Mouse (Mus musculus) stomach, embryonic 16.5 days (tissue): ENCODE measurements around the gene Egfl8. TPM values are rescaled to one million over a fixed set of nuclear protein-coding genes. Genes with fewer than 3 reads are reported as not detected.
A peak's percentile ranks its signal among the peaks of the same experiment; 100 is the strongest.

Experiments used
- ATAC-seq: fragments of 200-750 bp; cut with Nextera tagmentation; 2 replicates; pipeline ENCODE4 v1.8.0; 2017; ENCODE audit warnings: moderate number of reproducible peaks, moderate TSS enrichment; ENCODE audit not compliant: insufficient read depth, low FRiP score
- H3K27ac ChIP-seq: fragments of 300-500 bp; sonication (generic); 2 replicates; pipeline ENCODE4 v1.5.1; 2014; ENCODE audit warnings: low read length
- H3K27me3 ChIP-seq: fragments of 300-500 bp; sonication (generic); 2 replicates; pipeline ENCODE4 v1.6.1; 2014; ENCODE audit warnings: low read length, control low read depth, mixed read lengths; ENCODE audit not compliant: control insufficient read depth, insufficient read depth
- H3K36me3 ChIP-seq: fragments of 300-500 bp; sonication (generic); 2 replicates; pipeline ENCODE4 v1.6.1; 2014; ENCODE audit warnings: low read length; ENCODE audit not compliant: control insufficient read depth, insufficient read depth
- H3K4me1 ChIP-seq: fragments of 300-500 bp; sonication (generic); 2 replicates; pipeline ENCODE4 v1.6.1; 2014; ENCODE audit warnings: low read length, control low read depth, mixed read lengths; ENCODE audit not compliant: control insufficient read depth, insufficient read depth
- H3K4me2 ChIP-seq: fragments of 300-500 bp; sonication (generic); 2 replicates; pipeline ENCODE4 v1.6.1; 2014; ENCODE audit warnings: low read depth, low read length, mixed read lengths
- H3K4me3 ChIP-seq: fragments of 300-500 bp; sonication (generic); replicated peaks from 2 replicates; pipeline ENCODE4 v1.5.1; 2014; ENCODE audit warnings: mild to moderate bottlenecking, low read length
- H3K9ac ChIP-seq: fragments of 300-500 bp; sonication (generic); 2 replicates; pipeline ENCODE4 v1.6.1; 2014; ENCODE audit warnings: low read length
- H3K9me3 ChIP-seq: fragments of 300-500 bp; sonication (generic); replicated peaks from 2 replicates; pipeline ENCODE4 v1.6.1; 2016; ENCODE audit warnings: low read length, control low read depth; ENCODE audit not compliant: control insufficient read depth
- WGBS: fragments of 180-500 bp; shearing (Covaris S2); extraction: QIAGEN DNeasy Blood & Tissue Kit; methylation state at CpG from one replicate; pipeline ENCODE4 v1.1.7; 2014; 5-methylcytosine and 5-hydroxymethylcytosine counted together
- polyA plus RNA-seq: library from polyadenylated mRNA; unstranded; fragments of >200 nt; fragmentation: Nextera tagmentation; extraction: Ambion mirVana; gene quantifications from 2 replicates; pipeline ENCODE4 v1.2.1, GENCODE M21; 2015

Egfl8 gene
- polyA plus RNA-seq, 1 experiment from 2014 or later: 3.5 TPM

DNA sequence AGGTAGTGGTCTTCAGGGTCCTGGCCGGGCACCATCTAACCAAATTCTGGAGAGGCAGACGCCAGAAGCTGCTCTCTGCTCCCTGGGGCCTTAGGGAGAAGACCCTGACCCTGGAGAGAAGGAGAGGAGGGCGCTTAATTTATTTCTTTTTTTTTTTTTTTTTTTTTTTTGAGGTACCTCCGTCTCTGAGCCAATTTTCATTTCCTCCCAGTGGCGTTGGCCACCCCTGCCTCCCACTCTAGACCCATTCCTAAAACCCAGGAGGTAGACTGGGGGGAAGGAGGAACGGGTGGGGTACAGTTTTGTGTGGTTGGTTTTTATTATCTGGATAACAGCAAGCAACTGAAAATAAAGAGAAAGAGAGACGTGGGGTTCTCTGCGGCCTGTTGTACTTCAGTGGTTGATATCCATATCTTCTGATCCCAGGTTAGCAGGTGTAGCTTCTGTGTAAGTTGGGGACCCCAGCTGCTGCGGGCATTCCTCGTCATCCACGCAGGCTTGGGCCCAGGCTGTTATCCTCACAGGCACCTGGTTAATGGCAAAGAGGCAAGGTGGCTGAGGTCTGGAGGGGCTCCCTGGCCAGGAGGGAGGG is 2.6 kb downstream of the Egfl8 start:
- Histone ChIP-seq H3K27me3 (no peaks in the 10 kb centered on the region), H3K9ac (no peak overlapping the region), H3K4me2 (no peak overlapping the region), H3K4me3 (no peak overlapping the region), H3K36me3 (peaks cover 11% of the 10 kb centered on the region; the same call in 1 of the 2 replicates), H3K9me3 (no peaks in the 10 kb centered on the region), H3K4me1 (0 out of 2 replicates have a peak, but pooled peaks cover 5% of the 10 kb centered on the region), H3K27ac (no peak overlapping the region)
- 84% methylated on average over 11 of the region's 11 CpGs for WGBS
- no peak for ATAC-seq

DNA sequence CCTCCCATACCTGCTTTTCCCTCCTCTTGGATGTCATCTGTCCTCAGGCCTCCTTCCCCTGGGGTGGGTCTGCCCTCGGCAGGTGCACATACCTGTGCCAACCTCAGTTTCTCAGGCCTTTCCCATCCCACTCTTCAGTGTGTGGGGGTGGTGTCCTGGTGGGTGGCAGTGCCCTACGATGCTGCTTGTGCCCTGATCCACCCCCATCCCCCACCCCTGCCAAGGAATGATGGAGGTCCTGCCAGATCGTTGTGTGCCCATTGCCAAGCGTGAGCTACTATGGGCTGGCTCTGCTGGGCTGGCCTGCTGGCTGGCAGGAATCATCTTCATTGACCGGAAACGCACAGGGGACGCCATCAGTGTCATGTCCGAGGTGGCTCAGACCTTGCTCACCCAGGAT is 4.7 kb downstream of the Egfl8 start:
- no peaks in the 10 kb centered on the region for H3K27me3 ChIP-seq
- H3K4me1 ChIP-seq: peaks cover 11% of the 10 kb centered on the region
- 94% methylated on average over 8 of the region's 8 CpGs for WGBS
- no peak overlapping the region for H3K4me3 ChIP-seq
- ATAC-seq: no peak
- H3K4me2 ChIP-seq: no peak overlapping the region
- H3K9ac ChIP-seq: no peak overlapping the region
- H3K36me3 ChIP-seq: peaks cover 11% of the 10 kb centered on the region; the same call in 1 of the 2 replicates
- H3K9me3 ChIP-seq: no peaks in the 10 kb centered on the region
- H3K27ac ChIP-seq: no peak overlapping the region

DNA sequence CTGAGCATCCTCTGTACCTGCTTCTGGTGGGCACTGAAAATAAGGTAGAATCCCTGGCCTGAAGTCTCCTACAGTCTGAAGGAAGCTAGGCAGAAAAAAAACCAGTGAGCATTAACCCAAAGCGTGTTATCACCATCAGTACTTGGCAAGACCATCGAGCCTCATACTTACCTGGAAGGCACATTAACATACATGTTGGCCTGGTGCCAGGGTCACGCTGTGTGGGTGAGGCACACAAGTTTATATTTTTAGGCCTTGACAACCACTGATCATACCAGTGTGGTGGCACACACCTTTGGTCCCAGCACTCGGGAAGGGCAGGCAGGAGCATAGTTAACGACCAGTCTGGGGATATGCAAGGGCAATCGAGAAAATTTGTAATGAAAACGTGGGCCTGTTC is 7.8 kb downstream of the Egfl8 start:
- H3K27me3 ChIP-seq: no peaks in the 10 kb centered on the region
- H3K9ac ChIP-seq: 0 out of 2 replicates have a peak overlapping the region, but pooled peaks have one; percentile 28
- H3K27ac ChIP-seq: peak overlapping the region; percentile 16; the same call in 1 of the 2 replicates
- ATAC-seq: no peak
- H3K4me3 ChIP-seq: no peak overlapping the region
- peaks cover 21% of the 10 kb centered on the region for H3K4me1 ChIP-seq
- H3K36me3 ChIP-seq: 0 out of 2 replicates have a peak, but pooled peaks cover 11% of the 10 kb centered on the region
- H3K9me3 ChIP-seq: no peaks in the 10 kb centered on the region
- 78% methylated on average over 7 of the region's 7 CpGs for WGBS
- H3K4me2 ChIP-seq: no peak overlapping the region

DNA sequence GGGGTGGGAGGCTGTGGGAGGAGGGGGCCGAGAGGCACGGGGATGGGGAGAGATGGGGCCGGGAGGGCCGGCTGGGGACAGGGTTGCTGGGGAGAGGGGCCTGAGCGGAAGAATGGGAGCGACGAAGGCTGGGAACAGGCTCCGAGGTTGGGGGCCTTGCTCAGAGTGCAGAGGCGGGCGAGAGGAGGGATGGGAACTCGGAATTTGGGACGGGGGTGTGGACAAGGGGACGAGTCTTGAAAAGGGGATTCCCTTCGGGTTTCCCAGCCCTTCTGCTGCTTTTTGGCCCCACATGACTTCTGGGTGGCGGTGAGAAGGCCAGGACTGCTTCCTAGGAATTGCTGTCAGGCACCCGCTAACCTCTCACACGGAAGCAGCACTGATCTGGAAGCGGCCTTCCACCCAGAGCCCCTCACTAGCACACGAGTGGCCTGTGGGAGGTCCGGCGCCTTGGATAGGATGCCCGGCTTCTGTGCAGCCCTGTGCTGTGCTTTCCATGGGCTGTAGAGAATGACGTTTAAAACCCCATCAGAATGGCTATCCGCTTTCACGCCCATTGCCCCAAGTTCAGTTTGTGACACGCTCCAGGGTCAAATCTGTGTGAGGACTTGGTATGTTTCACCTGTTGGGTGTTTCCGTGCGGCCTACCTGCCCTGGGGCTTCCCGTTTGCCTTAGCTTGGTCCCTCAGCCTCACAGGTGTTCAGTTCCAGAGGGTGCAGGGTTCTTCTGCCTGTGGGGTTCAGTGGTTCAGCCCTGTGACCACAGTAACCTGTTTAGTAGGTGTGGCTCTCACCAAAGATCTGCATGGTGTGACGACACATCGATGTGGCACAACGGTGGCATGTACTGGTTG is 9.4 kb downstream of the Egfl8 start:
- Histone ChIP-seq H3K27ac (peak overlapping the region; percentile 96), H3K4me1 (peaks cover 32% of the 10 kb centered on the region), H3K4me3 (peak overlapping the region; percentile 89), H3K4me2 (peak overlapping the region; percentile 92), H3K9me3 (no peaks in the 10 kb centered on the region), H3K36me3 (no peaks in the 10 kb centered on the region), H3K9ac (peak overlapping the region; percentile 96), H3K27me3 (no peaks in the 10 kb centered on the region)
- ATAC-seq: no peak
- 8% methylated on average over 32 of the region's 32 CpGs for WGBS

DNA sequence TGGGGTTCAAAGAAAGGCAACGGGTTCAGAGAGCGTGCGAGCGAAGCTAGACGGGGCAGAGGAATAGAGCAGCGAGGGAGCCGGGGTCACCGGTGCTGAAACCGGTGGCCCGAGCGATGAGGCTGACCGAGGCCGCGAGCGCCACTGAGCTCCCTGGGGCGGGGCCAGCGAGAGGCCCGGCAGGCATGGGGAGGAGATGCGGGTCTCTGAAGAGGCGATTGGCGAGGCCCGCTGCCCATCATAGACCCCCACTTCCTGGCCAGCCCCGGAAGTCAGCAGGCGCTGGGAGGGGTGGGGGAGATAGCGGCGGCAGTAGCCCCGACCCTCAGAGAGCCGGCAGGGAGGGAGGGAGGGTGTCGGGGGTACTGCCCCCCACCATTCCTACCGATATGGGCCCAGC is 10.2 kb downstream of the Egfl8 start:
- WGBS: 1% methylated on average over 30 of the region's 30 CpGs
- H3K27me3 ChIP-seq: no peaks in the 10 kb centered on the region

DNA sequence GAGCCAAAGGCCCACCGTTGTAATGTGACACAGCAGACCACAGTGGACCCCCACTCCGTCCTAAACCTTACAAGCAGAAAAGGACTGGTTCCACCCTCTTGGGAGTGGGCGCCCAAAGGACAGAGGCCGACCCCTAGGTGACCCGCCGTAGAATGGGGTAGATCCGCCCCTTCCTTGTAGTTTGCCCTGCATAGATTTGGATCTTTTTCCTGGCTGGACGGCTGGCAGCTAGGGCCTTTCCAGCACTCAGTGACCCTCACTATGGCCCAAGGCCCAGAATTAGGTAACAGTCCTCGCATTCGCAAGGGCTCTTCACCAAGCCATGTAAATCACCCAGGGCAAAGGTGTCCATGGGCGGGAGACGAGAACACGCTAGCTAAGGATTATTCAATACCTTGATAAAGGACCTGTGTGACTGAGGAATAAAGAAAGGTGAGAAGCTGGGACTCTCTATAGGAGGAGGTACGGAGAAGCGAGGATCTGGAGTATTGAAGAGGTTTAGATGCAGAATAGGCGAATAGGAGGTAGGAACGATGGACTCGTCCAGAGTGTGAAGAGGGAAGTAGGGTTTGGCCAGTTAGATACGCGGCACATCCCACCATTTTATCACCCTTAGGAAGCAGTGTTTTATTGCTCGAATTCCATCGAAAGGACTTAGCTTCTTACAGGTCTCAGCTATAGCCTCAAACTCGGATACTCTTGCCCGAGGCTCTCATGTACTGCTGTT is 11.1 kb downstream of the Egfl8 start:
- ATAC-seq: no peak
- Histone ChIP-seq H3K9ac (peak overlapping the region; percentile 96), H3K27me3 (no peaks in the 10 kb centered on the region), H3K4me3 (peak overlapping the region; percentile 89), H3K4me1 (peaks cover 32% of the 10 kb centered on the region), H3K9me3 (no peaks in the 10 kb centered on the region), H3K27ac (peak overlapping the region; percentile 96), H3K4me2 (peak overlapping the region; percentile 92), H3K36me3 (peaks cover 8% of the 10 kb centered on the region; the same call in 1 of the 2 replicates)
- WGBS: 13% methylated on average over 24 of the region's 24 CpGs

More for the DNA sequence above, 10.2 kb downstream of the Egfl8 start:
- Histone ChIP-seq H3K9ac (peak overlapping the region; percentile 96), H3K4me2 (peak overlapping the region; percentile 92), H3K36me3 (peaks cover 3% of the 10 kb centered on the region; the same call in 1 of the 2 replicates), H3K9me3 (no peaks in the 10 kb centered on the region), H3K4me3 (peak overlapping the region; percentile 89), H3K27ac (peak overlapping the region; percentile 96), H3K4me1 (peaks cover 32% of the 10 kb centered on the region)
- ATAC-seq: peak; percentile 51

DNA sequence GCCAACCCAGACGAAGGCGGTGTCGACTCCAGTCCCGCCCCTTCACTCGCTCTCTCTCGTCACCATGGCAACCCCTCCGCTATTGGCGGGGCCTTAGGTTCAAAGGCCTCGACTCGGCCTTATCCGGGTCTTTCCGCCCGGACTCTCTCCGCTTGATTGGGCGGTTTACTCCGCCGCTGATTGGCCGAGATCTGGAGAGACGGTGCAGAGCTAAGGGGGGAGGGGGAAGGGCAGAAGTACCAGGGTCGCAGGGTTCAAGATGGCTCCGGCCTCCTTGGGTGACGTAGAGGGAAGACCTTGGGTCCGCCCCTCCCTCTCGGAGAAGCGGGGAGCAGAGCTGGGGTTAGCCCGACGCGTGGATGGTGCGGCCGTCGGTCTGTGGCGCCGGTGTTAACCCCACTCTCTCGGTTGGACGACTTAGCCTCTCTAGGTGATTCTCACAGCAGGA is 11.7 kb downstream of the Egfl8 start, which contains the start of gene Agpat1:
Gene Agpat1, plus strand, starts transcription at position 202 of the 448 bp plus-strand sequence.
- H3K27ac ChIP-seq: peak within 1 kb of the TSS; percentile 96
- H3K9ac ChIP-seq: peak within 1 kb of the TSS; percentile 96
- peak within 1 kb of the TSS; percentile 89 for H3K4me3 ChIP-seq
- H3K4me2 ChIP-seq: peak within 1 kb of the TSS; percentile 92
- no peaks in the 10 kb centered on the region for H3K27me3 ChIP-seq
- peaks cover 32% of the 10 kb centered on the region for H3K4me1 ChIP-seq
- peak; percentile 87 for ATAC-seq
- WGBS: under 1% methylated on average over 35 of the region's 35 CpGs
- H3K36me3 ChIP-seq: peaks cover 8% of the 10 kb centered on the region; the same call in 1 of the 2 replicates
- no peaks in the 10 kb centered on the region for H3K9me3 ChIP-seq

DNA sequence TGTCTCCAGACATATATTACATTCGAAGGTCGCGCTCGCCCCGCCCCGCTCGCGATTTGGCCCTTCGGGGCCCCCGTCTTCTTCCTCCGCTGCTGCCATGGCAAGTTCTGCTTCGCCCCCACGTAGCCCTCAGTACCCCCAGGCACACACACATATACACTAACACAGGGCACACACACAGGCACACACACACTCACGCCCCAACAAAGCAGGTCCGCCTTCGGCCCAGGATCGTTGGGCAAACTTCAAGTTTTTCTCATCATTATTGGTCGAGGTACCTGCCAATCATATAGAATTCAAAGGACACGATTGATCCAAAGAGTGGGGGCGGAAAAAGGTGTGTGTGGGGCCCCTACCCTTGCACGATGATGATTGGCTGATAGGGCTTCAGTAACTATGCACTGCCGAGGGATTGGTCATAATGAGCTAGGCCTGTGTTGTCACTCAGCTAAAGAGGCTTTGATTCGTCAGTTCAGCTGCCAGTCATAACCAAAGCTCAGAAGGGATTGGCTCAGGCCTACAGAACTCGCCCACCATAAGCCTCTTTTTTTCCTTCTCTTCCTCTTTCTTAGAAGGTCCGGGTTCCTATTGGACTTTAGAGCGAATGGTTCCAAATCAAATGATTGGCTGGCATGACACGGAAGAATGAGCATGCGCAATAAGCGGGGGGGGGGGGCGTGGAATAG is 12.3 kb downstream of the Egfl8 start, which contains the start of gene Rnf5:
Gene Rnf5, minus strand, starts transcription at position 316 of the 686 bp plus-strand sequence.
- under 1% methylated on average over 30 of the region's 30 CpGs for WGBS
- H3K4me2 ChIP-seq: peak within 1 kb of the TSS; percentile 92
- ATAC-seq: peak; percentile 94
- peaks cover 32% of the 10 kb centered on the region for H3K4me1 ChIP-seq
- no peaks in the 10 kb centered on the region for H3K9me3 ChIP-seq
- H3K9ac ChIP-seq: peak within 1 kb of the TSS; percentile 96
- H3K4me3 ChIP-seq: peak within 1 kb of the TSS; percentile 89
- peak within 1 kb of the TSS; percentile 96 for H3K27ac ChIP-seq
- peaks cover 8% of the 10 kb centered on the region; the same call in 1 of the 2 replicates for H3K36me3 ChIP-seq
- H3K27me3 ChIP-seq: no peaks in the 10 kb centered on the region
